Mouse (Mus musculus) gastrocnemius, postnatal 14 days (tissue): ENCODE measurements around the gene Pdzrn4. TPM values are rescaled to one million over a fixed set of nuclear protein-coding genes. Genes with fewer than 3 reads are reported as not detected.

ENCODE experiments used
- DNase-seq: peaks from one replicate; pipeline ENCODE4 v3.0.0; 2021; ENCODE audit warnings: mixed read lengths
- intact Hi-C: fragments of 180-260 bp; cut with DNase I; formaldehyde crosslinking; loops from one replicate; pipeline ENCODE4 v1.15.1; 2025; ENCODE audit warnings: low total_unique reads
- total RNA-seq, 2 experiments: library from RNA; stranded (reverse); gene quantifications; 2 replicates each; pipeline ENCODE4 v1.2.3; 2021

Pdzrn4 gene
- total RNA-seq, 2 experiments from 2014 or later: 0.33 to 1.2 TPM

- intact Hi-C loops: no loop called here
- no peak for DNase-seq
These were observed 180.8 kb downstream of the Pdzrn4 start for GRCm38 (mm10) chr15:92577476-92577875.

GRCm38 (mm10) chr15:92580217-92580616 lies 183.5 kb downstream of the Pdzrn4 start:
- intact Hi-C loops: no loop called here
- DNase-seq: no peak

- intact Hi-C loops: no loop called here
- no peak for DNase-seq
These were observed 184.2 kb downstream of the Pdzrn4 start for GRCm38 (mm10) chr15:92580742-92581383.

GRCm38 (mm10) chr15:92584357-92585138 lies 187.9 kb downstream of the Pdzrn4 start:
- no peak for DNase-seq
- intact Hi-C loops: no loop called here

GRCm38 (mm10) chr15:92587431-92587830 lies 190.8 kb downstream of the Pdzrn4 start:
- intact Hi-C loops: no loop called here
- DNase-seq: no peak

GRCm38 (mm10) chr15:92594721-92595120 lies 198.0 kb downstream of the Pdzrn4 start:
- intact Hi-C loops: no loop called here
- no peak for DNase-seq

- DNase-seq: no peak
- intact Hi-C loops: no loop called here
These were observed 200.5 kb downstream of the Pdzrn4 start for GRCm38 (mm10) chr15:92597011-92597780.

GRCm38 (mm10) chr15:92598380-92599295 lies 202.0 kb downstream of the Pdzrn4 start:
- no peak for DNase-seq
- intact Hi-C loops: no loop called here

- DNase-seq: no peak
- intact Hi-C loops: no loop called here
These were observed 202.7 kb downstream of the Pdzrn4 start for GRCm38 (mm10) chr15:92599381-92599780.

- no peak for DNase-seq
- intact Hi-C loops: no loop called here
These were observed 214.2 kb downstream of the Pdzrn4 start for GRCm38 (mm10) chr15:92610866-92611265.

GRCm38 (mm10) chr15:92612386-92612785 lies 215.7 kb downstream of the Pdzrn4 start:
- intact Hi-C loops: no loop called here

GRCm38 (mm10) chr15:92613228-92613627 lies 216.5 kb downstream of the Pdzrn4 start:
- no peak for DNase-seq
- intact Hi-C loops: no loop called here

More at GRCm38 (mm10) chr15:92612386-92612785, 215.7 kb downstream of the Pdzrn4 start:
- DNase-seq: no peak

GRCm38 (mm10) chr15:92621731-92622234 lies 225.1 kb downstream of the Pdzrn4 start:
- intact Hi-C loops: no loop called here
- no peak for DNase-seq

- intact Hi-C loops: no loop called here
- DNase-seq: no peak
These were observed 225.6 kb downstream of the Pdzrn4 start for GRCm38 (mm10) chr15:92622323-92622722.

- intact Hi-C loops: no loop called here
- no peak for DNase-seq
These were observed 232.5 kb downstream of the Pdzrn4 start for GRCm38 (mm10) chr15:92629172-92629571.

- intact Hi-C loops: no loop called here
- DNase-seq: peak; percentile 4
These were observed 237.4 kb downstream of the Pdzrn4 start for GRCm38 (mm10) chr15:92634044-92634610.

GRCm38 (mm10) chr15:92640212-92641082 lies 243.8 kb downstream of the Pdzrn4 start:
- DNase-seq: no peak
- intact Hi-C loops: no loop called here
